Mouse (Mus musculus) ES-Bruce4 (cell line): ENCODE data around the gene Ftsj3. TPM values are rescaled to one million over a fixed set of nuclear protein-coding genes. Genes with fewer than 3 reads are reported as not detected.

Source experiments
- H3K27ac ChIP-seq: 2 replicates; pipeline ENCODE4 v1.5.1; 2012; ENCODE audit warnings: low read length, inconsistent platforms; ENCODE audit not compliant: insufficient read depth
- H3K27me3 ChIP-seq: 2 replicates; pipeline ENCODE4 v1.6.1; 2012; ENCODE audit warnings: mild to moderate bottlenecking, low read length, inconsistent platforms; ENCODE audit not compliant: control insufficient read depth, poor library complexity, insufficient read depth, severe bottlenecking
- H3K36me3 ChIP-seq: 2 replicates; pipeline ENCODE4 v1.6.1; 2012; ENCODE audit warnings: inconsistent platforms, mild to moderate bottlenecking, low read length, moderate library complexity; ENCODE audit not compliant: control insufficient read depth, poor library complexity, insufficient read depth, severe bottlenecking
- H3K4me1 ChIP-seq: one replicate; pipeline ENCODE4 v1.8.1; 2011; ENCODE audit warnings: low read length; ENCODE audit not compliant: control insufficient read depth, insufficient read depth
- H3K4me3 ChIP-seq: 2 replicates; pipeline ENCODE4 v1.5.1; 2011; ENCODE audit warnings: low read depth, mild to moderate bottlenecking, low read length
- H3K9ac ChIP-seq: 2 replicates; pipeline ENCODE4 v1.6.1; 2012; ENCODE audit warnings: low read depth, mild to moderate bottlenecking, inconsistent platforms; ENCODE audit not compliant: poor library complexity, severe bottlenecking
- H3K9me3 ChIP-seq: replicated peaks from 2 replicates; pipeline ENCODE4 v1.6.1; 2012; ENCODE audit warnings: mild to moderate bottlenecking, low read length, inconsistent platforms; ENCODE audit not compliant: control insufficient read depth, poor library complexity, insufficient read depth, severe bottlenecking
- CTCF ChIP-seq: IDR thresholded peaks from one replicate; pipeline ENCODE4 v1.8.1; 2011; ENCODE audit warnings: low read depth, low read length
- EP300 ChIP-seq: IDR thresholded peaks from 2 replicates; pipeline ENCODE4 v1.6.1; 2011; ENCODE audit warnings: low read depth, low read length; ENCODE audit not compliant: insufficient read depth
- POLR2A ChIP-seq: IDR thresholded peaks from one replicate; pipeline ENCODE4 v1.8.1; 2011; ENCODE audit warnings: low read length; ENCODE audit not compliant: insufficient read depth
- polyA plus RNA-seq: library from polyadenylated mRNA; stranded (reverse); fragments of >200 nt; gene quantifications from 2 replicates; pipeline ENCODE4 v1.2.4, GENCODE M21; 2011; ENCODE audit warnings: low read depth; ENCODE audit not compliant: missing spikeins, insufficient read depth, insufficient read length

The Ftsj3 gene
- polyA plus RNA-seq, 1 experiment: 156 TPM

DNA sequence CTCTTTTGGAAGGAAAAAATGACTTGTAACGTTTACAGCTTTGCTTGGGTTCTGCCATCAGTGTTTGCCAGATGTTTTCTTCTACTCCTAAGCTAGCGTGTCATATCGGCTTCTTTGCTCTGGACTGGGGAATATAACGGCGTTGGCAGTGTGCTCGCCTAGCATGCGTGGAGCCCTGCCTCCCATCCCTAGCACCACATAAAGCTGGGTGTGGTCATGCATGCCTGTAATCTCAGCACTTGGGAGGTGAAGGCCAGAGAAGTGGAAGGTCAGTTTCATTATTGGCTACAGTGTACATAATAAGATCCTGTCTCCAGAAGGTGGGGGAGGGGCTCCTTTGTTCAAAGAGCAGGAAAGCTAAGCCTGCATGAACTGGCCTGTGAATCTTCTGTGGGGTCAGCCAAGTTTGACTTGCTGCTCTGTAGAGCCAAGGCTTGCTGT, 19.1 kb upstream of the Ftsj3 start:
- no peak for TF ChIP-seq EP300
- TF ChIP-seq POLR2A: no peak
- no peak for TF ChIP-seq CTCF
- Histone ChIP-seq H3K27ac (no peak overlapping the region), H3K9ac (no peak overlapping the region), H3K9me3 (no peaks in the 10 kb centered on the region), H3K4me3 (no peak overlapping the region), H3K27me3 (no peaks in the 10 kb centered on the region), H3K4me1 (peaks cover 8% of the 10 kb centered on the region), H3K36me3 (no peaks in the 10 kb centered on the region)

DNA sequence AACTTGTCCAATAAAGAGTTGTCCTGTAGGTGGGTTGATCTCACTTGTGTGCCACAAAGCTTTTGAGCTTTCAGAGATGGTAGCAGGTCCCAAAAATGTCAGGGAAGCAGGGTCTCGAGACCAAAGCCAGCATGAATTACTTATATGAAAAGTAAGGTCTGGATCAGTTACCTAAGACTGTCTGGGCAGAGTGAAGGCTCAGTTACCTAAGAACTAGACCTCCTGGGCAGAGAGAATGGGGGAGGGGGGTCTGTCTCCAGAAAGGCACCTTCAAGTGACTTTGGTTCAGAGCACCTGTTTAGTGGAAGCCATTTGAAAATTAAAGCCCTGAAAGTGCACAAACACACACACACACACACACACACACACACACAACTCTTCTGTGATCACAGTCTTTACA, 18.5 kb upstream of the Ftsj3 start:
- H3K27me3 ChIP-seq: no peaks in the 10 kb centered on the region
- H3K9ac ChIP-seq: peak overlapping the region; percentile 84; the same call in 1 of the 2 replicates
- no peak overlapping the region for H3K4me3 ChIP-seq
- peaks cover 8% of the 10 kb centered on the region for H3K4me1 ChIP-seq
- no peaks in the 10 kb centered on the region for H3K9me3 ChIP-seq
- TF ChIP-seq POLR2A (no peak), EP300 (no peak), CTCF (no peak)
- no peak overlapping the region for H3K27ac ChIP-seq
- H3K36me3 ChIP-seq: no peaks in the 10 kb centered on the region

DNA sequence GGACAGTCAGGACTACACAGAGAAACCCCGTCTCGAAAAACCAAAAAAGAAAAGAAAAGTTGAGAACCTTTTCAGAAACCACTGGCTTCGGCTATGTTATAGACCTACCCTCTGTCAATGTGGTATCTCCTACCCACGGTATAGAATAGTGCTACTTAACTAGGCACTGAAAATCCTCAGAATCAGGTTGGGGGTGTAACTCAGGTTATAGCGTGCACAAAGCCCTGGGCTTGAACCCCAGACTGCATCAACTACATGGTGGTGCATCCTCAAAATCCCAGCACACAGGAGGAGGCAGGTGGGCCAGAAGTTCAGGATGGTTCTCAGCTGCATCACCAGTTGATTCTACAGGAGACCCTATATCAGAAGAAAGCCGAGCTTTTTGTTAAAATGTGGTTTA, 17.9 kb upstream of the Ftsj3 start:
- H3K27ac ChIP-seq: peak overlapping the region; percentile 66
- H3K9ac ChIP-seq: peak overlapping the region; percentile 84
- H3K4me1 ChIP-seq: peaks cover 8% of the 10 kb centered on the region
- H3K4me3 ChIP-seq: peak overlapping the region; percentile 63
- TF ChIP-seq POLR2A: no peak
- no peak for TF ChIP-seq CTCF
- no peak for TF ChIP-seq EP300
- H3K27me3 ChIP-seq: no peaks in the 10 kb centered on the region
- H3K36me3 ChIP-seq: no peaks in the 10 kb centered on the region
- H3K9me3 ChIP-seq: no peaks in the 10 kb centered on the region

DNA sequence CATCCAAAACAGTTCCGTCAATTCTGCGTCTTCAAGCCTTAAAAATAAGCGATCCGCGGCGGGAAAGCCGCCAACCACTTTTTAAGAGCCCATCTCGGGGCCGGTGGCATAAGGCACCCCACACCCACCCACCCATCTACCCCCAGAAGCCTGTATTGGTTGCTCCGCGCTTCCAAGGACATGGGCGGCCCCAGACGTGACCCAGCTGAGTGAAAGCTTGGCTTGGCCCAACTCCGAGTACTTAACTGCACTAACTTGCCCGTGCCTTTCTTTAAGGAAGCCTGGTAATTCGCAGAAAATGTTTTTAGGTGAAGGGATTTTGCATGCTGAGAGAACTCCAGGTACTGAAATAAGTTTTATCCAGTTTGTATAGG, 17.4 kb upstream of the Ftsj3 start:
- peak overlapping the region; percentile 66 for H3K27ac ChIP-seq
- H3K27me3 ChIP-seq: no peaks in the 10 kb centered on the region
- H3K36me3 ChIP-seq: no peaks in the 10 kb centered on the region
- H3K9me3 ChIP-seq: no peaks in the 10 kb centered on the region
- H3K4me3 ChIP-seq: peak overlapping the region; percentile 63
- TF ChIP-seq POLR2A: no peak
- no peak for TF ChIP-seq EP300
- no peak for TF ChIP-seq CTCF
- H3K4me1 ChIP-seq: peaks cover 8% of the 10 kb centered on the region
- peak overlapping the region; percentile 84 for H3K9ac ChIP-seq

DNA sequence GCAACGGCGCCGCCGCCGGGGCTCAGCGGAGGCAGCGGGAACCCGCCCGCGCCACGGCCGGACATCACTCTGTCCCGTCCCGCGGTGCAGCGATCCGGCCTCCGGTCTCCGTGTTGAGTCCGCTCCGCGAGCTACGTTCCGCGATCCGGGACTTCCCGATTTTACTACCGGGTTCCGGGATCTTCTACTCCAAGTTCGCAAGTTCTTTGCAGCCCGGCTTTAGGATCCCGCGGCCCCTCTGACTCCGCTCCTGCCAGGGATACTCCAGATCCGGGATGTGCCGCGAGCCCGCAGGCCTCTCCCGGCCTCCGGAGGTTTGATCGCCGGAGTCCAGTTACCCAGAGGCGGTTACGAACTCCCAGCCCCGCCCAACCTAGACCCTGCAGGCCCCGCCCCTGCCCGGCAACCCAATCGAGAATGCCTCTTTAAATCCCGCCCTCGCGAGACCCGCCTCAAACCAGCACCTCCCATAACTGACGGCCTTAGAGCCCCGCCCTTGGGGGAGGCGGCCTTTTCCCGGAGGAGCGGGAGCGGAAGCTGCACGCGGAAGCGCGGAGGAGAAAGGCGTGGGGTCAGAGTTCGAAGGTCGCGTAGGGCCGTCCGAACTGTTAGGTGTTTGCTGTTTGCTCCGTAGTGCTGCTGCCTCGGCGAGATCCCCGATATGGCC, 16.9 kb upstream of the Ftsj3 start, which contains the start of gene Smarcd2:
Gene Smarcd2, minus strand, starts transcription at position 329 of the 667 bp plus-strand sequence.
- peak within 1 kb of the TSS; percentile 95 for H3K4me3 ChIP-seq
- TF ChIP-seq EP300: no peak
- TF ChIP-seq POLR2A: peak; percentile 62
- H3K27me3 ChIP-seq: no peaks in the 10 kb centered on the region
- H3K27ac ChIP-seq: peak within 1 kb of the TSS; percentile 66
- H3K9me3 ChIP-seq: no peaks in the 10 kb centered on the region
- peak within 1 kb of the TSS; percentile 98 for H3K9ac ChIP-seq
- H3K4me1 ChIP-seq: peaks cover 8% of the 10 kb centered on the region
- no peaks in the 10 kb centered on the region for H3K36me3 ChIP-seq
